Mouse (Mus musculus) heart, postnatal 10 days (tissue): Measurements from ENCODE around the gene Ccdc50. TPM values are rescaled to one million over a fixed set of nuclear protein-coding genes. Genes with fewer than 3 reads are reported as not detected.

Experiments used
- DNase-seq, 2 experiments: peaks; one replicate each; pipeline ENCODE4 v3.0.0; 2021
- intact Hi-C: fragments of 180-260 bp; cut with DNase I; formaldehyde crosslinking; loops from one replicate; pipeline ENCODE4 v1.15.1; 2025
- total RNA-seq, 2 experiments: library from RNA; stranded (reverse); gene quantifications; 2 replicates each; pipeline ENCODE4 v1.2.3; 2021

The Ccdc50 gene
- total RNA-seq, 2 experiments from 2014 or later: 56.6 to 58.2 TPM

- intact Hi-C loops: no loop called here
These were observed 6.8 kb downstream of the Ccdc50 start for GRCm38 (mm10) chr16:27395251-27396037.

GRCm38 (mm10) chr16:27396951-27397350, 8.3 kb downstream of the Ccdc50 start:
- intact Hi-C loops: no loop called here
- DNase-seq: no peak

More at GRCm38 (mm10) chr16:27395251-27396037, 6.8 kb downstream of the Ccdc50 start:
- DNase-seq: peak in 1 of 2 experiments; percentile 18

- no peak for DNase-seq
- intact Hi-C loops: no loop called here
These were observed 10.5 kb downstream of the Ccdc50 start for GRCm38 (mm10) chr16:27399026-27399718.

GRCm38 (mm10) chr16:27399719-27400253, 11.1 kb downstream of the Ccdc50 start:
- no peak for DNase-seq
- intact Hi-C loops: no loop called here

- DNase-seq: no peak
- intact Hi-C loops: no loop called here
These were observed 12.9 kb downstream of the Ccdc50 start for GRCm38 (mm10) chr16:27401579-27401978.

GRCm38 (mm10) chr16:27404107-27404506, 15.4 kb downstream of the Ccdc50 start:
- intact Hi-C loops: no loop called here
- DNase-seq: no peak

- no peak for DNase-seq
- intact Hi-C loops: no loop called here
These were observed 28.4 kb downstream of the Ccdc50 start for GRCm38 (mm10) chr16:27416937-27417584.

GRCm38 (mm10) chr16:27417632-27418031, 29.0 kb downstream of the Ccdc50 start:
- DNase-seq: no peak
- intact Hi-C loops: no loop called here

- DNase-seq: no peak
- intact Hi-C loops: no loop called here
These were observed 32.3 kb downstream of the Ccdc50 start for GRCm38 (mm10) chr16:27420982-27421381.

- intact Hi-C loops: no loop called here
- DNase-seq: no peak
These were observed 46.4 kb downstream of the Ccdc50 start for GRCm38 (mm10) chr16:27435034-27435433.

GRCm38 (mm10) chr16:27443941-27444340, 55.3 kb downstream of the Ccdc50 start:
- intact Hi-C loops: no loop called here

GRCm38 (mm10) chr16:27449360-27449759, 60.7 kb downstream of the Ccdc50 start:
- no peak for DNase-seq
- intact Hi-C loops: no loop called here

More at GRCm38 (mm10) chr16:27443941-27444340, 55.3 kb downstream of the Ccdc50 start:
- peak; percentile 5 to 9 for DNase-seq

GRCm38 (mm10) chr16:27450655-27451054, 62.0 kb downstream of the Ccdc50 start:
- DNase-seq: no peak
- intact Hi-C loops: no loop called here

- intact Hi-C loops: no loop called here
- no peak for DNase-seq
These were observed 64.7 kb downstream of the Ccdc50 start for GRCm38 (mm10) chr16:27453396-27453795.

- intact Hi-C loops: no loop called here
- no peak for DNase-seq
These were observed 65.2 kb downstream of the Ccdc50 start for GRCm38 (mm10) chr16:27453823-27454222.

GRCm38 (mm10) chr16:27457273-27457672, 68.6 kb downstream of the Ccdc50 start:
- intact Hi-C loops: loop anchor here (5.0 kb wide), 3 partner anchors 315 to 1225 kb away; no protein-coding TSS in a partner anchor
- DNase-seq: peak; percentile 70 to 86

GRCm38 (mm10) chr16:27468731-27469130, 80.1 kb downstream of the Ccdc50 start:
- intact Hi-C loops: loop anchor here (1.0 kb wide), 1 partner anchor 1022 kb away; no protein-coding TSS in a partner anchor
- peak in 1 of 2 experiments; percentile 42 for DNase-seq

GRCm38 (mm10) chr16:27471389-27471788, 82.7 kb downstream of the Ccdc50 start:
- intact Hi-C loops: no loop called here
- DNase-seq: no peak

GRCm38 (mm10) chr16:27483834-27484233, 95.2 kb downstream of the Ccdc50 start:
- intact Hi-C loops: no loop called here

More at GRCm38 (mm10) chr16:27483834-27484233, 95.2 kb downstream of the Ccdc50 start:
- no peak for DNase-seq
